Mouse (Mus musculus): ENCODE measurements at regions not wholly inside any gene's neighbourhood (a gene's known extent, or its start where the extent isn't known, plus 50 kb on each side); places are given as distances from the start of the nearest gene placed in this dataset.
A peak's percentile ranks its signal among the peaks of the same experiment; 100 is the strongest.

- ATAC-seq (ENCODE audit: insufficient number of reproducible peaks, insufficient read depth, low FRiP score, low read depth): no peak
- Histone ChIP-seq H3K4me1 (ENCODE audit: control insufficient read depth in 2 of 2, insufficient read depth in 2 of 2, low read length in 2 of 2) (peaks cover 6 to 9% of the 10 kb centered on the region in 2 experiments; a peak in 3 of 4 replicates), H3K27me3 (ENCODE audit: control insufficient read depth, insufficient read depth, low read length) (no peaks in the 10 kb centered on the region), H3K4me3 (ENCODE audit: control insufficient read depth in 1 of 2, insufficient read depth in 1 of 2, low read depth in 1 of 2, low read length in 2 of 2) (no peak overlapping the region), H3K9me3 (ENCODE audit: control insufficient read depth, low read length) (no peaks in the 10 kb centered on the region), H3K36me3 (ENCODE audit: control insufficient read depth, insufficient read depth, low read length) (no peaks in the 10 kb centered on the region), H3K27ac (replicated peaks in 1 of 2; ENCODE audit: control insufficient read depth in 1 of 2, insufficient read depth in 1 of 2, low read depth in 2 of 2, low read length in 2 of 2) (no peak overlapping the region), H3K4me2 (ENCODE audit: low read length) (no peak overlapping the region), H3K9ac (ENCODE audit: low read length) (no peak overlapping the region)
Observed at GRCm38 (mm10) chr9:115683951-115684350, 225.3 kb upstream of the Gadl1 start.

GRCm38 (mm10) chr9:115686605-115687004, 222.7 kb upstream of the Gadl1 start:
- Histone ChIP-seq H3K4me1 (ENCODE audit: control insufficient read depth in 2 of 2, insufficient read depth in 2 of 2, low read length in 2 of 2) (no peaks in the 10 kb centered on the region), H3K9ac (ENCODE audit: low read length) (no peak overlapping the region), H3K9me3 (ENCODE audit: control insufficient read depth, low read length) (no peaks in the 10 kb centered on the region), H3K27ac (replicated peaks in 1 of 2; ENCODE audit: control insufficient read depth in 1 of 2, insufficient read depth in 1 of 2, low read depth in 2 of 2, low read length in 2 of 2) (no peak overlapping the region), H3K4me3 (ENCODE audit: control insufficient read depth in 1 of 2, insufficient read depth in 1 of 2, low read depth in 1 of 2, low read length in 2 of 2) (no peak overlapping the region), H3K36me3 (ENCODE audit: control insufficient read depth, insufficient read depth, low read length) (no peaks in the 10 kb centered on the region), H3K4me2 (ENCODE audit: low read length) (no peak overlapping the region), H3K27me3 (ENCODE audit: control insufficient read depth, insufficient read depth, low read length) (no peaks in the 10 kb centered on the region)
- no peak for ATAC-seq (ENCODE audit: insufficient number of reproducible peaks, insufficient read depth, low FRiP score, low read depth)
- 85% methylated on average over 5 of the region's 5 CpGs for WGBS

GRCm38 (mm10) chr9:115692837-115693236, 216.4 kb upstream of the Gadl1 start:
- 45% methylated on average over 2 of the region's 2 CpGs for WGBS
- H3K4me3 ChIP-seq (ENCODE audit: control insufficient read depth in 1 of 2, insufficient read depth in 1 of 2, low read depth in 1 of 2, low read length in 2 of 2): no peak overlapping the region
- H3K27ac ChIP-seq (replicated peaks in 1 of 2; ENCODE audit: control insufficient read depth in 1 of 2, insufficient read depth in 1 of 2, low read depth in 2 of 2, low read length in 2 of 2): no peak overlapping the region
- no peaks in the 10 kb centered on the region for H3K4me1 ChIP-seq (ENCODE audit: control insufficient read depth in 2 of 2, insufficient read depth in 2 of 2, low read length in 2 of 2)
- no peaks in the 10 kb centered on the region for H3K9me3 ChIP-seq (ENCODE audit: control insufficient read depth, low read length)
- H3K27me3 ChIP-seq (ENCODE audit: control insufficient read depth, insufficient read depth, low read length): no peaks in the 10 kb centered on the region
- no peak for ATAC-seq (ENCODE audit: insufficient number of reproducible peaks, insufficient read depth, low FRiP score, low read depth)
- no peak overlapping the region for H3K9ac ChIP-seq (ENCODE audit: low read length)
- H3K36me3 ChIP-seq (ENCODE audit: control insufficient read depth, insufficient read depth, low read length): no peaks in the 10 kb centered on the region
- no peak overlapping the region for H3K4me2 ChIP-seq (ENCODE audit: low read length)

- WGBS: 86% methylated on average over 7 of the region's 7 CpGs
Observed at GRCm38 (mm10) chr9:115703791-115704190, 205.5 kb upstream of the Gadl1 start.

GRCm38 (mm10) chr9:115704249-115704648, 205.0 kb upstream of the Gadl1 start:
- no peak overlapping the region for H3K9ac ChIP-seq (ENCODE audit: low read length)
- no peak for ATAC-seq (ENCODE audit: insufficient number of reproducible peaks, insufficient read depth, low FRiP score, low read depth)
- no peak overlapping the region for H3K4me3 ChIP-seq (ENCODE audit: control insufficient read depth in 1 of 2, insufficient read depth in 1 of 2, low read depth in 1 of 2, low read length in 2 of 2)
- no peaks in the 10 kb centered on the region for H3K27me3 ChIP-seq (ENCODE audit: control insufficient read depth, insufficient read depth, low read length)
- no peak overlapping the region for H3K4me2 ChIP-seq (ENCODE audit: low read length)
- 28% methylated on average over 9 of the region's 9 CpGs for WGBS
- H3K9me3 ChIP-seq (ENCODE audit: control insufficient read depth, low read length): no peaks in the 10 kb centered on the region
- H3K27ac ChIP-seq (replicated peaks in 1 of 2; ENCODE audit: control insufficient read depth in 1 of 2, insufficient read depth in 1 of 2, low read depth in 2 of 2, low read length in 2 of 2): no peak overlapping the region
- peaks cover 2 to 10% of the 10 kb centered on the region in 2 experiments; a peak in 2 of 4 replicates for H3K4me1 ChIP-seq (ENCODE audit: control insufficient read depth in 2 of 2, insufficient read depth in 2 of 2, low read length in 2 of 2)
- H3K36me3 ChIP-seq (ENCODE audit: control insufficient read depth, insufficient read depth, low read length): no peaks in the 10 kb centered on the region

More at GRCm38 (mm10) chr9:115703791-115704190, 205.5 kb upstream of the Gadl1 start:
- peaks cover 2 to 9% of the 10 kb centered on the region in 2 experiments; a peak in 2 of 4 replicates for H3K4me1 ChIP-seq (ENCODE audit: control insufficient read depth in 2 of 2, insufficient read depth in 2 of 2, low read length in 2 of 2)
- no peak overlapping the region for H3K9ac ChIP-seq (ENCODE audit: low read length)
- no peaks in the 10 kb centered on the region for H3K9me3 ChIP-seq (ENCODE audit: control insufficient read depth, low read length)
- no peak overlapping the region for H3K27ac ChIP-seq (replicated peaks in 1 of 2; ENCODE audit: control insufficient read depth in 1 of 2, insufficient read depth in 1 of 2, low read depth in 2 of 2, low read length in 2 of 2)
- no peaks in the 10 kb centered on the region for H3K27me3 ChIP-seq (ENCODE audit: control insufficient read depth, insufficient read depth, low read length)
- no peak overlapping the region for H3K4me3 ChIP-seq (ENCODE audit: control insufficient read depth in 1 of 2, insufficient read depth in 1 of 2, low read depth in 1 of 2, low read length in 2 of 2)
- no peak overlapping the region for H3K4me2 ChIP-seq (ENCODE audit: low read length)
- ATAC-seq (ENCODE audit: insufficient number of reproducible peaks, insufficient read depth, low FRiP score, low read depth): no peak
- H3K36me3 ChIP-seq (ENCODE audit: control insufficient read depth, insufficient read depth, low read length): no peaks in the 10 kb centered on the region

GRCm38 (mm10) chr9:115705761-115706160, 203.5 kb upstream of the Gadl1 start:
- peaks cover 2 to 10% of the 10 kb centered on the region in 2 experiments; a peak in 2 of 4 replicates for H3K4me1 ChIP-seq (ENCODE audit: control insufficient read depth in 2 of 2, insufficient read depth in 2 of 2, low read length in 2 of 2)
- H3K9me3 ChIP-seq (ENCODE audit: control insufficient read depth, low read length): no peaks in the 10 kb centered on the region
- no peak overlapping the region for H3K4me2 ChIP-seq (ENCODE audit: low read length)
- ATAC-seq (ENCODE audit: insufficient number of reproducible peaks, insufficient read depth, low FRiP score, low read depth): no peak
- no peak overlapping the region for H3K9ac ChIP-seq (ENCODE audit: low read length)
- 73% methylated on average over 6 of the region's 6 CpGs for WGBS
- H3K36me3 ChIP-seq (ENCODE audit: control insufficient read depth, insufficient read depth, low read length): no peaks in the 10 kb centered on the region
- H3K27me3 ChIP-seq (ENCODE audit: control insufficient read depth, insufficient read depth, low read length): no peaks in the 10 kb centered on the region
- H3K27ac ChIP-seq (replicated peaks in 1 of 2; ENCODE audit: control insufficient read depth in 1 of 2, insufficient read depth in 1 of 2, low read depth in 2 of 2, low read length in 2 of 2): no peak overlapping the region
- no peak overlapping the region for H3K4me3 ChIP-seq (ENCODE audit: control insufficient read depth in 1 of 2, insufficient read depth in 1 of 2, low read depth in 1 of 2, low read length in 2 of 2)

GRCm38 (mm10) chr9:115708199-115708934, 200.9 kb upstream of the Gadl1 start:
- no peaks in the 10 kb centered on the region for H3K9me3 ChIP-seq (ENCODE audit: control insufficient read depth, low read length)
- no peak overlapping the region for H3K4me3 ChIP-seq (ENCODE audit: control insufficient read depth in 1 of 2, insufficient read depth in 1 of 2, low read depth in 1 of 2, low read length in 2 of 2)
- no peaks in the 10 kb centered on the region for H3K27me3 ChIP-seq (ENCODE audit: control insufficient read depth, insufficient read depth, low read length)
- H3K9ac ChIP-seq (ENCODE audit: low read length): no peak overlapping the region
- H3K27ac ChIP-seq (replicated peaks in 1 of 2; ENCODE audit: control insufficient read depth in 1 of 2, insufficient read depth in 1 of 2, low read depth in 2 of 2, low read length in 2 of 2): peak overlapping the region; percentile 2 to 61; a peak in 3 of 4 replicates
- H3K36me3 ChIP-seq (ENCODE audit: control insufficient read depth, insufficient read depth, low read length): no peaks in the 10 kb centered on the region
- WGBS: 18% methylated on average over 8 of the region's 8 CpGs
- peaks cover 2 to 10% of the 10 kb centered on the region in 2 experiments; a peak in 2 of 4 replicates for H3K4me1 ChIP-seq (ENCODE audit: control insufficient read depth in 2 of 2, insufficient read depth in 2 of 2, low read length in 2 of 2)
- ATAC-seq (ENCODE audit: insufficient number of reproducible peaks, insufficient read depth, low FRiP score, low read depth): peak; percentile 88
- H3K4me2 ChIP-seq (ENCODE audit: low read length): peak overlapping the region; percentile 45

All from heart, embryonic 14.5 days (tissue).